Mouse (Mus musculus) heart, adult 2 months (tissue): Measurements from ENCODE around the gene Ccdc9b.

Source experiments
- CTCF ChIP-seq: fragments of 200-600 bp; IDR thresholded peaks from 2 replicates; pipeline ENCODE4 v1.8.1; 2022; ENCODE audit warnings: antibody characterized with exemption, mild to moderate bottlenecking, moderate library complexity
- EP300 ChIP-seq: fragments of 200-500 bp; IDR thresholded peaks from 2 replicates; pipeline ENCODE4 v1.6.1; 2011; ENCODE audit warnings: low read depth, low read length, control low read depth; ENCODE audit not compliant: insufficient read depth
- POLR2A ChIP-seq: fragments of 200-500 bp; IDR thresholded peaks from 2 replicates; pipeline ENCODE4 v1.6.1; 2011; ENCODE audit warnings: mild to moderate bottlenecking, low read depth, low read length, control low read depth; ENCODE audit not compliant: insufficient read depth

GRCm38 (mm10) chr2:118775846-118776245 lies 13.4 kb upstream of the Ccdc9b start:
- TF ChIP-seq POLR2A, result no peak
- TF ChIP-seq CTCF, result no peak
- TF ChIP-seq EP300, result no peak
